Mouse (Mus musculus) midbrain, embryonic 16.5 days (tissue): Measurements from ENCODE around the gene Cdkn2d. TPM values are rescaled to one million over a fixed set of nuclear protein-coding genes. Genes with fewer than 3 reads are reported as not detected.
A peak's percentile ranks its signal among the peaks of the same experiment; 100 is the strongest.

ENCODE experiments used
- ATAC-seq: fragments of 200-750 bp; cut with Nextera tagmentation; 2 replicates; pipeline ENCODE4 v1.8.0; 2017; ENCODE audit warnings: moderate TSS enrichment
- H3K27ac ChIP-seq: fragments of 300-500 bp; sonication (generic); 2 replicates; pipeline ENCODE4 v1.5.1; 2014; ENCODE audit warnings: mild to moderate bottlenecking, low read length, mixed read lengths
- H3K27me3 ChIP-seq: fragments of 300-500 bp; sonication (generic); 2 replicates; pipeline ENCODE4 v1.6.1; 2014; ENCODE audit warnings: low read depth, low read length, mixed read lengths; ENCODE audit not compliant: control insufficient read depth, insufficient read depth
- H3K36me3 ChIP-seq: fragments of 300-500 bp; sonication (generic); 2 replicates; pipeline ENCODE4 v1.6.1; 2014; ENCODE audit warnings: mild to moderate bottlenecking, low read length, moderate library complexity, mixed read lengths; ENCODE audit not compliant: control insufficient read depth, insufficient read depth
- H3K4me1 ChIP-seq: fragments of 300-500 bp; sonication (generic); 2 replicates; pipeline ENCODE4 v1.6.1; 2014; ENCODE audit warnings: mild to moderate bottlenecking, low read length, mixed read lengths; ENCODE audit not compliant: control insufficient read depth, insufficient read depth
- H3K4me2 ChIP-seq: fragments of 300-500 bp; sonication (generic); 2 replicates; pipeline ENCODE4 v1.6.1; 2014; ENCODE audit warnings: mild to moderate bottlenecking, low read length, mixed read lengths
- H3K4me3 ChIP-seq: fragments of 300-500 bp; sonication (generic); 2 replicates; pipeline ENCODE4 v1.5.1; 2014; ENCODE audit warnings: low read depth, mild to moderate bottlenecking, low read length, moderate library complexity, mixed read lengths
- H3K9ac ChIP-seq: fragments of 300-500 bp; sonication (generic); 2 replicates; pipeline ENCODE4 v1.6.1; 2014; ENCODE audit warnings: low read depth, low read length, mixed read lengths
- H3K9me3 ChIP-seq: fragments of 300-500 bp; sonication (generic); replicated peaks from 2 replicates; pipeline ENCODE4 v1.6.1; 2014; ENCODE audit warnings: mild to moderate bottlenecking, low read length, mixed read lengths; ENCODE audit not compliant: control insufficient read depth, poor library complexity, severe bottlenecking
- WGBS: fragments of 180-500 bp; shearing (Covaris S2); extraction: QIAGEN DNeasy Blood & Tissue Kit; methylation state at CpG from one replicate; pipeline ENCODE4 v1.1.7; 2014; 5-methylcytosine and 5-hydroxymethylcytosine counted together
- polyA plus RNA-seq: library from polyadenylated mRNA; unstranded; fragments of >200 nt; fragmentation: Nextera tagmentation; extraction: Ambion mirVana; gene quantifications from 2 replicates; pipeline ENCODE4 v1.2.1, GENCODE M21; 2015

Gene Cdkn2d
- polyA plus RNA-seq, 1 experiment from 2014 or later = 117 TPM

GRCm38 (mm10) chr9:21287571-21288402 is 3.4 kb downstream of the Cdkn2d start, which contains the start of gene Kri1:
TSS of gene Kri1 (minus strand) at chr9:21287969.
- H3K36me3 ChIP-seq = peaks cover 9% of the 10 kb centered on the region; the same call in 1 of the 2 replicates
- peaks cover 29% of the 10 kb centered on the region for H3K4me1 ChIP-seq
- peak within 1 kb of the TSS; percentile 74 for H3K4me3 ChIP-seq
- H3K27me3 ChIP-seq = no peaks in the 10 kb centered on the region
- H3K9me3 ChIP-seq = no peaks in the 10 kb centered on the region
- H3K9ac ChIP-seq = peak within 1 kb of the TSS; percentile 81
- ATAC-seq = peak; percentile 79
- H3K27ac ChIP-seq = peak within 1 kb of the TSS; percentile 91
- WGBS = under 1% methylated on average over 59 of the region's 59 CpGs
- peak within 1 kb of the TSS; percentile 90 for H3K4me2 ChIP-seq

DNA sequence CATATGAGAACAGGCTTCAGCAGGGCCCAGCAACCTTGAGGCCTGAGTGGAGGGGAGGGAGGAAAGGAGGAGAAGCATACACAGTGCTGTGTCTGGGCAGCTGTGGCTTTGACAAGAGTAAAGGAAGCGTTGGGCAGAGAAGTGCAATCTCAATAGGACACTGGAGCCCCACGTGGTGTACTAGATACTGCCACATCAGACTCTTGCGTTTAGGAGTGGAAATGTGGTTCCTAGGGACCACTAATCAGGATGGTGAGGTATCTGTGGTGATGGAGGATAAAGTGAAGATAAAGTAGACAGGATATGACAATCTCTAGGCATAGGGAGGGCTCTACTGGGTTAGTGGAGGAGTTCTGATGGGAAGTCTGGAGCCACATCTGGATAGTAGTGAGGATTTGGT is 4.5 kb downstream of the Cdkn2d start:
- Histone ChIP-seq H3K9me3 (no peaks in the 10 kb centered on the region), H3K4me3 (peak overlapping the region; percentile 74), H3K9ac (peak overlapping the region; percentile 81; the same call in 1 of the 2 replicates), H3K4me1 (peaks cover 29% of the 10 kb centered on the region), H3K27me3 (no peaks in the 10 kb centered on the region), H3K4me2 (peak overlapping the region; percentile 90), H3K36me3 (peaks cover 16% of the 10 kb centered on the region; the same call in 1 of the 2 replicates), H3K27ac (no peak overlapping the region)
- ATAC-seq = no peak
- 78% methylated on average over 3 of the region's 3 CpGs for WGBS

DNA sequence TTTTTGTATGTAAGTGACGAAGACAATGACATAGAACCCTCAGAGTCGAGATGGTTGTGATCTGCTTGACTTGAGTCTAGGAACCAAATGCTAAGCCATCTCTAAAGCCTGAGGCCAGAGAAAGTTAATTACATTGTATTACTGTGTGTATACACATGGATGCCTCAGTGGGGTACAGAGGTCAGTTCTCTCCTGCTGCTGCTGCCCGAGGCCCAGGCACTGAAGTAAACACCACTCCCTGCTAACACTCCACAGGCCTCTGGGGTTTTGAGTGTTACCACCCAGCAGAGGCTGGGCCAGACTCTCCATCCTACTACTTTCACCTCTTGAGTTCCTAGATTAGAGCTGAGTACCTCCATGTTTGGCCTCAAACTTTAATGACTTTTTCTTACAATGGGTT is 7.2 kb downstream of the Cdkn2d start:
- H3K27ac ChIP-seq = no peak overlapping the region
- no peak overlapping the region for H3K4me3 ChIP-seq
- H3K36me3 ChIP-seq = peaks cover 35% of the 10 kb centered on the region
- no peaks in the 10 kb centered on the region for H3K9me3 ChIP-seq
- no peaks in the 10 kb centered on the region for H3K27me3 ChIP-seq
- H3K9ac ChIP-seq = no peak overlapping the region
- H3K4me1 ChIP-seq = peaks cover 19% of the 10 kb centered on the region
- ATAC-seq = no peak
- WGBS = 84% methylated on average over 3 of the region's 3 CpGs
- H3K4me2 ChIP-seq = no peak overlapping the region

GRCm38 (mm10) chr9:21283591-21283990 is 7.6 kb downstream of the Cdkn2d start:
- Histone ChIP-seq H3K4me1 (peaks cover 15% of the 10 kb centered on the region), H3K27ac (no peak overlapping the region), H3K36me3 (peaks cover 36% of the 10 kb centered on the region), H3K27me3 (no peaks in the 10 kb centered on the region), H3K9me3 (no peaks in the 10 kb centered on the region), H3K9ac (no peak overlapping the region), H3K4me3 (no peak overlapping the region), H3K4me2 (no peak overlapping the region)
- ATAC-seq = no peak
- 90% methylated on average over 5 of the region's 5 CpGs for WGBS

DNA sequence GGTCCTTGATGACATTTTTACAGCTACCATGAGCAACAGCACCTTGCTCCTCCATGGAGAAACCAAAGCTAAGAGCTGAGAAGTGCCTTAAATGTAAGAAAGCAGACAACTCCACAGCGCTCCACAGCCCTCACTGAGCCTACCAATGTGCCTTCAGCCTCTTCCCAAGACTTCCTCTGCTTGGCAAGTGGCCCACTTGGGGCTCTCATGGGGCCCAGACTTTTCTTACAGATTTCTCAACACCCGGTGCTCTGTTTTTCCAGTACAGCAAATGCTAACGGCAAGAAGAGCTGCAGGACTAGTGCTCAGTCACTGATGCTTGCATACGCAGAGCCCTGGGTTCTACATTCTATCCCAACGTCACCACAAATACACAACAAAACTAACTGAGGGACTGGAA is 13.4 kb downstream of the Cdkn2d start:
- Histone ChIP-seq H3K9ac (no peak overlapping the region), H3K4me1 (no peaks in the 10 kb centered on the region), H3K27ac (no peak overlapping the region), H3K36me3 (peaks cover 51% of the 10 kb centered on the region), H3K4me2 (no peak overlapping the region), H3K9me3 (no peaks in the 10 kb centered on the region), H3K27me3 (no peaks in the 10 kb centered on the region), H3K4me3 (no peak overlapping the region)
- WGBS = 94% methylated on average over 5 of the region's 5 CpGs
- no peak for ATAC-seq

DNA sequence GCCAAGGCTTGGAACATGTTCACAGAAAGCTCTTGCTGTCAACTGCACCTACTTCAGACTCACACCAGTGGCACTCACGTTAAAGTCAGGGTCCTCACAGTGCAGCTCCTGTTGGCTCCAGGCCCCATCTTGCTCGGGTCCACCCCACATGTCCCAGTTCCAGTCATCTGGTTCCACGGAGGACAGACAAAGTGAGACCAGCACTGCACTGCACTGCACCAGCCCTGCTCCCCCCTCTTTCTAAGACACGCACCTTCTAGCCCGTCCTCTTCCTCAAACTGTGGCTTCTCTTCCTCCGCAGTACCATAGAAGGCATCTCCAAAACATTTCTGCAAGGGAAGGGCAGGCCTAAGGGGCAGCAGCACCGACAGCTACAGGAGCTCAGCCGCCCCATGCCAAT is 14.9 kb downstream of the Cdkn2d start:
- no peaks in the 10 kb centered on the region for H3K9me3 ChIP-seq
- 89% methylated on average over 8 of the region's 8 CpGs for WGBS
- ATAC-seq = no peak
- H3K27ac ChIP-seq = no peak overlapping the region
- H3K27me3 ChIP-seq = no peaks in the 10 kb centered on the region
- no peak overlapping the region for H3K9ac ChIP-seq
- H3K4me1 ChIP-seq = no peaks in the 10 kb centered on the region
- H3K36me3 ChIP-seq = peaks cover 55% of the 10 kb centered on the region
- no peak overlapping the region for H3K4me3 ChIP-seq
- no peak overlapping the region for H3K4me2 ChIP-seq

- Histone ChIP-seq H3K27me3 (no peaks in the 10 kb centered on the region), H3K9me3 (no peaks in the 10 kb centered on the region), H3K9ac (no peak overlapping the region), H3K36me3 (peaks cover 55% of the 10 kb centered on the region), H3K4me2 (no peak overlapping the region), H3K4me3 (no peak overlapping the region), H3K4me1 (no peaks in the 10 kb centered on the region), H3K27ac (no peak overlapping the region)
- 0 out of 2 replicates have a peak, but pooled peaks have one; percentile 4 for ATAC-seq
- 89% methylated on average over 12 of the region's 12 CpGs for WGBS
These were observed 15.5 kb downstream of the Cdkn2d start for GRCm38 (mm10) chr9:21275727-21276126.

- 89% methylated on average over 7 of the region's 7 CpGs for WGBS
- ATAC-seq = no peak
These were observed 16.0 kb downstream of the Cdkn2d start for GRCm38 (mm10) chr9:21275013-21275710.

GRCm38 (mm10) chr9:21274336-21274735 is 16.9 kb downstream of the Cdkn2d start:
- H3K9ac ChIP-seq = no peak overlapping the region
- no peak overlapping the region for H3K27ac ChIP-seq
- peaks cover 49% of the 10 kb centered on the region for H3K36me3 ChIP-seq
- no peaks in the 10 kb centered on the region for H3K9me3 ChIP-seq
- H3K4me1 ChIP-seq = no peaks in the 10 kb centered on the region
- WGBS = 95% methylated on average over 3 of the region's 3 CpGs
- no peak overlapping the region for H3K4me2 ChIP-seq
- H3K27me3 ChIP-seq = no peaks in the 10 kb centered on the region
- no peak overlapping the region for H3K4me3 ChIP-seq
- no peak for ATAC-seq

More at GRCm38 (mm10) chr9:21275013-21275710, 16.0 kb downstream of the Cdkn2d start:
- Histone ChIP-seq H3K27me3 (no peaks in the 10 kb centered on the region), H3K4me2 (no peak overlapping the region), H3K9ac (no peak overlapping the region), H3K27ac (no peak overlapping the region), H3K36me3 (peaks cover 55% of the 10 kb centered on the region), H3K4me3 (no peak overlapping the region), H3K4me1 (no peaks in the 10 kb centered on the region), H3K9me3 (no peaks in the 10 kb centered on the region)
